Mouse (Mus musculus) spleen, adult 12 weeks (tissue): ENCODE results near the gene H2-Oa.
"Not testable (repeated sequence)": the region's sequence is repeated elsewhere in the genome, so short reads cannot be mapped to it uniquely, and the experiment has no call there.

Source experiments
- DNase-seq: peaks from one replicate; pipeline ENCODE4 v3.0.0; 2022; ENCODE audit warnings: low spot score

H2-Oa gene

GRCm38 (mm10) chr17:34143461-34143860 is 51.3 kb downstream of the H2-Oa start:
- DNase-seq, result no peak

DNA sequence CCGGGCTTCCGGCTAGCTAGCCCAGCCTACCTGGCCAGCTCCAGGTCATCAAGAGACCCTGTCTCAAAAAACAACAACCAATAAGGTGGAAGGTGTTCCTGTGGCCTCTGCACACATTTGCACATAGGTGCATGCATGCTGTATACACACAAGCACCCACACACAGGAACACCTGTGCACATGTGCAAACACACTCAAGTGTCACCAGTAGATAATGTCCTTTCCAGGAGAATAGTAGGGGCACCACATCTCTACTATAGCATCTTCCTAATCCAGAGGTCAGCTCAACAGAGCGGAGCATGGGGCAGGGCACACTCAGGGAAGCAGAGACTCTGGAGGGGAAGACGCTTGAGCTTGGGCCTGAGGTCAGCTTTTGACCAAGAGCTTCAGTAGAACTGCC is 52.1 kb downstream of the H2-Oa start:
- not testable (repeated sequence) for DNase-seq
